Mouse (Mus musculus) CH12.LX (cell line): Measurements from ENCODE around the gene Rassf8.

Experiments
- MAFK ChIP-seq: IDR thresholded peaks from 2 replicates; pipeline ENCODE4 v1.6.1; 2011; ENCODE audit warnings: low read length, improper control_type of control experiment; ENCODE audit not compliant: insufficient replicate concordance
- POLR2A ChIP-seq: IDR thresholded peaks from 2 replicates; pipeline ENCODE4 v1.6.1; 2011; ENCODE audit warnings: low read depth, mild to moderate bottlenecking, improper control_type of control experiment, low read length
- USF2 ChIP-seq: conservative IDR thresholded peaks from 2 replicates; pipeline ENCODE4 v1.6.1; 2011; ENCODE audit warnings: low read depth, low read length, improper control_type of control experiment

- TF ChIP-seq USF2 (no peak; the same call in 1 of the 2 replicates), MAFK (peak; percentile 86), POLR2A (no peak; the same call in 1 of the 2 replicates)
Observed at GRCm38 (mm10) chr6:145855720-145856551, 109.4 kb downstream of the Rassf8 start.
